Mouse (Mus musculus) heart, postnatal 0 days (tissue): ENCODE measurements around the gene Jph3. TPM values are rescaled to one million over a fixed set of nuclear protein-coding genes. Genes with fewer than 3 reads are reported as not detected.

Experiments
- ATAC-seq: fragments of 200-750 bp; cut with Nextera tagmentation; 2 replicates; pipeline ENCODE4 v1.8.0; 2017; ENCODE audit warnings: low read depth, moderate number of reproducible peaks, moderate library complexity; ENCODE audit not compliant: insufficient read depth
- DNase-seq: peaks from one replicate; pipeline ENCODE4 v3.0.0-alpha.2; 2016; ENCODE audit warnings: low spot score
- H3K27ac ChIP-seq: fragments of 300-500 bp; sonication (generic); 2 replicates; pipeline ENCODE4 v1.5.1; 2014; ENCODE audit warnings: low read depth, mild to moderate bottlenecking
- H3K27me3 ChIP-seq: fragments of 300-500 bp; sonication (generic); 2 replicates; pipeline ENCODE4 v1.6.1; 2014; ENCODE audit warnings: low read length, mixed read lengths; ENCODE audit not compliant: control insufficient read depth, insufficient read depth
- H3K36me3 ChIP-seq: fragments of 300-500 bp; sonication (generic); replicated peaks from 2 replicates; pipeline ENCODE4 v1.6.1; 2014; ENCODE audit warnings: low read length, mixed read lengths; ENCODE audit not compliant: control insufficient read depth, insufficient read depth
- H3K4me1 ChIP-seq: fragments of 300-500 bp; sonication (generic); 2 replicates; pipeline ENCODE4 v1.6.1; 2014; ENCODE audit warnings: antibody characterized with exemption; ENCODE audit not compliant: control insufficient read depth, insufficient read depth
- H3K4me2 ChIP-seq: fragments of 300-500 bp; sonication (generic); 2 replicates; pipeline ENCODE4 v1.6.1; 2014; ENCODE audit warnings: low read depth, mild to moderate bottlenecking, low read length, moderate library complexity
- H3K4me3 ChIP-seq: fragments of 300-500 bp; sonication (generic); 2 replicates; pipeline ENCODE4 v1.5.1; 2014; ENCODE audit warnings: low read depth, low read length
- H3K9ac ChIP-seq: fragments of 300-500 bp; sonication (generic); replicated peaks from 2 replicates; pipeline ENCODE4 v1.6.1; 2014; ENCODE audit warnings: low read depth, low read length, mixed read lengths
- H3K9me3 ChIP-seq: fragments of 300-500 bp; sonication (generic); replicated peaks from 2 replicates; pipeline ENCODE4 v1.6.1; 2016; ENCODE audit warnings: low read length; ENCODE audit not compliant: control insufficient read depth
- CTCF ChIP-seq: IDR thresholded peaks from 2 replicates; pipeline ENCODE4 v1.5.1; 2016; ENCODE audit warnings: antibody characterized with exemption, control low read depth, low read depth
- EP300 ChIP-seq: IDR thresholded peaks from 2 replicates; pipeline ENCODE4 v1.6.1; 2016; ENCODE audit warnings: antibody characterized with exemption, low read depth
- WGBS: fragments of 180-500 bp; shearing (Covaris S2); extraction: QIAGEN DNeasy Blood & Tissue Kit; methylation state at CpG from one replicate; pipeline ENCODE4 v1.1.7; 2014; 5-methylcytosine and 5-hydroxymethylcytosine counted together
- polyA plus RNA-seq: library from polyadenylated mRNA; unstranded; fragments of >200 nt; fragmentation: Nextera tagmentation; extraction: Ambion mirVana; gene quantifications from 2 replicates; pipeline ENCODE4 v1.2.1, GENCODE M21; 2015
- total RNA-seq: library from RNA; depleted of rRNA; stranded (reverse); fragments of >200 nt; gene quantifications from 2 replicates; pipeline ENCODE4 v1.2.3, GENCODE M21; 2014; ENCODE audit warnings: low replicate concordance

Gene Jph3
- total and polyA plus RNA-seq, 2 experiments from 2014 or later: 0.03 TPM; not detected in 1

DNA sequence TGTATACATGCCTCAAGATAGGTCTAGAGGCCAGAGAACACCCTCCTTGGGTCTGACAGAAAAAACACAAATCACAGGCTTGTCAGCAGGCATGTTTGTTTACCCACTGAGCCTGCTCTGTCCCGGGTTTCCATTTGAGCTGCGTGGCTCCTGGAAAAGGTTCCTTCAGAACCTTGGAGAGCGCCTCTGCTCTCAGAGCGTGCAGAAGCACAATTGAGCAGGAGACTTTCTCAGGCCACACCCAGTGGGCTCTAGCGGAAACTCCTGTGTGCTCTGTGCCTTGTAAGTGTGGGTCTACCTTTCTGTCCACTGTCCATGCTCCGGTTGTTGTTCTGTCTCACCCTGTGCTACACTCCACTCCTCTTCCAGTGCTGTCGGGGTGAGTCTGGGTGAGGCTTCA is 6.8 kb downstream of the Jph3 start:
- H3K4me3 ChIP-seq: no peak overlapping the region
- no peak overlapping the region for H3K9ac ChIP-seq
- no peaks in the 10 kb centered on the region for H3K4me1 ChIP-seq
- ATAC-seq (no peak), DNase-seq (peak; percentile 57)
- H3K27me3 ChIP-seq: peaks cover 29% of the 10 kb centered on the region
- no peak overlapping the region for H3K27ac ChIP-seq
- H3K36me3 ChIP-seq: no peaks in the 10 kb centered on the region
- no peak for TF ChIP-seq EP300
- TF ChIP-seq CTCF: no peak
- H3K9me3 ChIP-seq: no peaks in the 10 kb centered on the region
- H3K4me2 ChIP-seq: no peak overlapping the region
- WGBS: 8% methylated on average over 7 of the region's 7 CpGs

DNA sequence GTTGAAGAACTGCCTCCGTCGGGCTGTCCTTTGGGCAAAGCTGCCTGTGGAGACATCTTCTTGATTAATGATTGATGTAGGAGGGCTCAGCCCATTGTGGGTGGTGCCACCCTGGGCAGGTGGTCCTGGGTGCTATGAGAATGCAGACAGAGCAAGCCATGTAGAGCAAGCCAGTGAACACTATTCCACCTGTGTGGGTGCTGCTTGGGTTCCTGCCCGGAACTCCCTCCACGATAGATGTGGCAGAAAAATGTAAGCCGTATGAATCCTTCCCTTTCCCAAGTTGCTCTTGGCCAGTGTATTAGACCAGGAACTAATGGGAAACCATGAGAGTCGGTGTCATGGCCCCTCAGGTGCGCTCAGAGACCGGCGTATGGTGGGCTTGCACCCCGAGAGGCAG is 11.3 kb downstream of the Jph3 start:
- no peaks in the 10 kb centered on the region for H3K4me1 ChIP-seq
- no peak overlapping the region for H3K4me2 ChIP-seq
- no peak overlapping the region for H3K9ac ChIP-seq
- no peak for TF ChIP-seq CTCF
- TF ChIP-seq EP300: no peak
- H3K4me3 ChIP-seq: no peak overlapping the region
- H3K36me3 ChIP-seq: no peaks in the 10 kb centered on the region
- H3K27me3 ChIP-seq: no peaks in the 10 kb centered on the region
- WGBS: 80% methylated on average over 10 of the region's 10 CpGs
- ATAC-seq: no peak
- H3K27ac ChIP-seq: no peak overlapping the region
- no peak for DNase-seq
- H3K9me3 ChIP-seq: no peaks in the 10 kb centered on the region

DNA sequence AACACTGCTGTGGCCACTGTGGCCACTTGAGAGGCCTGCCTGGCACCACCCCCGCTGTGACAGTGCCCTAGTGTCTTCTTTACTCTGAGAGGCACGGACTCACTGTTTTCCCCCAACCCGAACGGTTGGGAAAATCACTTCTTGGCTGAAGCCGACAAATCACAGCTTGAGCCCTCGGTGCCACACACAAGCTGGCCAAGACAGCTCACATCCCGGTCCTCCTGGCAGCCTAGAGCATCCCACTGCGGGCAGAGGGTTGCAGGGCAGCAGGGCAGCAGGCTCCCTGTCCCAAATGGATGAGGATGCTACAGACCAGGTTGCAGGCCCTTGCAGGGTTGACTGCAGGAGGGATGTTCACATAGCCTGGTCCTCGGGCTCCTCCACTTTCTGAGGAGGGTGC is 20.1 kb downstream of the Jph3 start:
- Histone ChIP-seq H3K9ac (no peak overlapping the region), H3K4me2 (no peak overlapping the region), H3K9me3 (peaks cover 6% of the 10 kb centered on the region; the same call in 1 of the 2 replicates), H3K36me3 (no peaks in the 10 kb centered on the region), H3K4me1 (no peaks in the 10 kb centered on the region), H3K4me3 (no peak overlapping the region), H3K27ac (no peak overlapping the region), H3K27me3 (peaks cover 23% of the 10 kb centered on the region)
- TF ChIP-seq EP300 (no peak), CTCF (no peak)
- DNase-seq (no peak), ATAC-seq (no peak)
- 76% methylated on average over 9 of the region's 9 CpGs for WGBS

DNA sequence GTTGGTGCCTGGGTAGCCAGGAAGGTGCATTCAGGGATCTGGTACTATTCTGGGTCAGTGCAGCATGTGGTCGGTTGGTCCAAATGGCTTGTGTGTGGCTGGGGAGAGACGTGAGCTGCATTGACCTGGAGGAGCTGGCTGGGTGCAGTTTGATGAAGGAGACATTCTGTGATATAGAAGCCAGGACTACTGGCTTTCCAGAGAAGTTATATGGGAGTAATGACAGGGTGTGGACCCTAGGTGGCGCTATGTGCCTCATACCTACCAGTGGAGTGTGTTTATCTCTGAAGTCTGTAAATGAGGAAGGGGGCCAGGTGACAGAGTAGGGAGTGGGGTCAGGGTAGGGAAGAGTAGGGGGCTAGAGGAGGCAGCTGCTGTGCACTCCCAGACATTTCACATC is 21.1 kb downstream of the Jph3 start:
- Histone ChIP-seq H3K4me3 (no peak overlapping the region), H3K4me1 (no peaks in the 10 kb centered on the region), H3K27ac (no peak overlapping the region), H3K27me3 (peaks cover 23% of the 10 kb centered on the region), H3K36me3 (no peaks in the 10 kb centered on the region), H3K4me2 (no peak overlapping the region), H3K9me3 (peaks cover 6% of the 10 kb centered on the region; the same call in 1 of the 2 replicates), H3K9ac (no peak overlapping the region)
- DNase-seq (no peak), ATAC-seq (no peak)
- TF ChIP-seq EP300: no peak
- TF ChIP-seq CTCF: no peak
- WGBS: 26% methylated on average over 3 of the region's 3 CpGs

DNA sequence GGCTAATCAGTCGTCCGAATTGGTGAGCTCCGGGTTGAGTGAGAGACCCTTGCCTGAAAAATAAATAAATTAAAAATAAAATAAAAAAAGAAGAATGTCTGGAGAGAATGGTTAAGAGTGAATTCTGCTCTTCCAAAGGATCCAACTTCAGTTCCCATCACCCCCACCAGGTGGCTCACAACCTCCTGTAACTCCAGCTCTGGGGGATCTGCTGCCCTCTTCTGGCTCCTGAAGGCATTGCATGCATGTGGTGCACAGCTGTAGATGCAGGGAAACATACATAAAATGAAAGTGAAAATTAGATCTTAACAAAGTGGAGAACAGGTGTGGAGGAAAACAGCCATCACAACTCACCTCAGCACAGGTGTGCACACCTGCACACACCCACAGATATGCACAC is 22.0 kb downstream of the Jph3 start:
- H3K4me3 ChIP-seq: no peak overlapping the region
- TF ChIP-seq EP300: no peak
- peak; percentile 98 for TF ChIP-seq CTCF
- ATAC-seq (no peak), DNase-seq (peak; percentile 49)
- H3K27me3 ChIP-seq: peaks cover 23% of the 10 kb centered on the region
- WGBS: 15% methylated on average over 3 of the region's 3 CpGs
- no peaks in the 10 kb centered on the region for H3K36me3 ChIP-seq
- H3K9me3 ChIP-seq: peaks cover 6% of the 10 kb centered on the region; the same call in 1 of the 2 replicates
- H3K4me2 ChIP-seq: no peak overlapping the region
- H3K4me1 ChIP-seq: no peaks in the 10 kb centered on the region
- H3K9ac ChIP-seq: no peak overlapping the region
- no peak overlapping the region for H3K27ac ChIP-seq

DNA sequence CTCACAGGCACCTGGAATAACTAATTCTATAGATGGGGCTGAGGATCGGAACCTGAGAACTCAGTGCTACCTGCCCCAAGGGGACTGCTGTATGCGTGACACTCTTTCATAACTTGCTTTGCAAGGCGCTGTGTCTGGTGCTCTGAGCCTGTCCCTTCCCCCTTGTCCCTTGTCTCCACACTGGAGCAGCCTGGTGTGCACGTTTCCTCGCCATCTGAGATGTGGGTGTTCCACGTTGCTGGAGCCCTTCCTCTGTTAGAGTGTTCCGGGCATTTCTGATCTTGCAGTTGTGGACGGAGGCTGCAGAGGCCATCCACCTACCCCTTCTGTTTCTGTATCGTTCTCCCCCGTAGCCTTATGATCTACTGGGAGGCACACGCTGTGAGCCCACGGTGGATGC is 29.0 kb downstream of the Jph3 start:
- H3K9ac ChIP-seq: no peak overlapping the region
- H3K27ac ChIP-seq: no peak overlapping the region
- TF ChIP-seq CTCF: no peak
- no peak for TF ChIP-seq EP300
- no peaks in the 10 kb centered on the region for H3K4me1 ChIP-seq
- no peaks in the 10 kb centered on the region for H3K9me3 ChIP-seq
- H3K4me3 ChIP-seq: no peak overlapping the region
- DNase-seq (no peak), ATAC-seq (no peak)
- H3K36me3 ChIP-seq: no peaks in the 10 kb centered on the region
- H3K27me3 ChIP-seq: peaks cover 8% of the 10 kb centered on the region
- H3K4me2 ChIP-seq: no peak overlapping the region
- WGBS: 49% methylated on average over 12 of the region's 12 CpGs
